Mouse (Mus musculus) frontal cortex, postnatal 36 days (tissue): ENCODE results near the gene Plxna3.

Source experiments
- DNase-seq, 2 experiments: peaks; one replicate each; pipeline ENCODE4 v3.0.0; 2022; ENCODE audit warnings: low spot score in 2 of 2

Gene Plxna3

DNA sequence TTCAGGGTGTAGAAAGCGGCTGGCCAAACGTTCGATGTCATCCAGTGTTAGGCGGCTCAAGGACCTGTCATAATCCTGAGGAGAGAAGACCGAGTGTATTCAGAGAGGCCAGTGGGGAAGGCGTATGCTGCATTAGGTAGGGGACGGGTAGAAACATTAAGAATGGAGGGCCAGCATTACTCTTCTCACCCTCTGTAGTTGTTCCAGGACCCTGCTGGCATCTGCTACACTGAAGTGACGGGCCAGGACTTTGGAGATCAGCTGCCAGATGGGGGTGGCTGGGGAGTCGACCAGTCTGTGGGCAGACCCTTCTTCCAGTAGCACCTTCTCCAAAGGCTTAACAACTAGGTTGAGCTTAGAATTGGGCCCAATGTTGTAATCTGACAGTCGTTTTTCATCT, 38.6 kb downstream of the Plxna3 start:
- DNase-seq = no peak

- peak; percentile 47 to 58 for DNase-seq
Observed at GRCm38 (mm10) chrX:74368209-74368909, 39.5 kb downstream of the Plxna3 start.

DNA sequence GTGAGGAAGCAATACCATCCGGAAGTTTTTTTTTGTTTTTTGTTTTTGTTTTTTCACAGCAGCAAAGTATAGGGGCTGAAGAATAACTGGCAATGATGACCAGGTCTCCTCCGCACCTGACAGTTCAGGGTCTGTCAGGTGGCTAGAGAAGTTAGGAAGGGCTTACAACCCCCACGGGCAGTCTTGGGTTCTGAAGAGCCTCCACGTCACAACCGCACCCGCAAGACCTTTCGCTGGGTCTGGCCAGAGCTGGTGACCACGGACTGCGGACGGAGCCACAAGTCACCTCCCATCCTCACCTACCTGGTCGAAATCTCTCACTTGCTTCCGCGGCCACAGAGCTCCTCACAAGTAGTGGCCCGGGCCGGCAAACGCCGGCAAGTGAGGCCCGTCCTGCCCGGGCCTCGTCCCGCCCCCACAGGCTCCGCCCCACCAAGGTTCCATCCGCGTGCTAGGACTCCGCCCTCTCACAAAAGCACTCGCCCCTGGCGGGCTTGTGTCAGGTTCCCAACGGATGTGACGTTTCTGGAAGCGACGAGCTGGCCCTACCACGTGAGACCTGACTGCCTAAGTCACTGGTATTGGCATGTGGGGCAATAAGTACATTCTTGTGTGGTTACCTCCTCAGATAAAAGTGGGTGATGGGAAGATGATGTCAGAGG, 44.2 kb downstream of the Plxna3 start, which contains the start of the genes Ubl4a and Slc10a3:
Gene Ubl4a (minus strand): TSS at position 331 of the 662 bp plus-strand sequence.
Gene Slc10a3 (minus strand): TSS at position 462 of the 662 bp plus-strand sequence.
- peak; percentile 78 to 82 for DNase-seq

- DNase-seq = no peak
Observed at GRCm38 (mm10) chrX:74384451-74384850, 55.6 kb downstream of the Plxna3 start.

DNA sequence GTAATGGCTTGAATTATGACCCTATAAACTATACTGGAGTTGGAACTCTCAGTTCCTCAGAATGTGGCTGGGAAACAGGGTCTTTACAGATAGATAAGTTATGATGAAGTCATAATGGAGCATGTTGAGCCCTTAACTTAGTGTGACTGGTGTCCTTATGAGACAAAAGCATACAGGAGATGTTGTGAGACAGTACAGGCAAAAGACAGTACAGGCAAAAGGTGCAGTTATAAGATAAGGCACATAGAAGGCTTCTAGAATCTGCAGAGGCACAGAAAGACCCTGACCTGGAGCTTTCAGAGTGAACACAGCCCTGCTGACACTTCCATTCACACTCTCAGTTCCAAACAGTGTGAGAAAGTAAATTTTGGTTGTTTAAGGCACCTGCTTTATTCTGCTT, 59.3 kb downstream of the Plxna3 start:
- DNase-seq = no peak

DNA sequence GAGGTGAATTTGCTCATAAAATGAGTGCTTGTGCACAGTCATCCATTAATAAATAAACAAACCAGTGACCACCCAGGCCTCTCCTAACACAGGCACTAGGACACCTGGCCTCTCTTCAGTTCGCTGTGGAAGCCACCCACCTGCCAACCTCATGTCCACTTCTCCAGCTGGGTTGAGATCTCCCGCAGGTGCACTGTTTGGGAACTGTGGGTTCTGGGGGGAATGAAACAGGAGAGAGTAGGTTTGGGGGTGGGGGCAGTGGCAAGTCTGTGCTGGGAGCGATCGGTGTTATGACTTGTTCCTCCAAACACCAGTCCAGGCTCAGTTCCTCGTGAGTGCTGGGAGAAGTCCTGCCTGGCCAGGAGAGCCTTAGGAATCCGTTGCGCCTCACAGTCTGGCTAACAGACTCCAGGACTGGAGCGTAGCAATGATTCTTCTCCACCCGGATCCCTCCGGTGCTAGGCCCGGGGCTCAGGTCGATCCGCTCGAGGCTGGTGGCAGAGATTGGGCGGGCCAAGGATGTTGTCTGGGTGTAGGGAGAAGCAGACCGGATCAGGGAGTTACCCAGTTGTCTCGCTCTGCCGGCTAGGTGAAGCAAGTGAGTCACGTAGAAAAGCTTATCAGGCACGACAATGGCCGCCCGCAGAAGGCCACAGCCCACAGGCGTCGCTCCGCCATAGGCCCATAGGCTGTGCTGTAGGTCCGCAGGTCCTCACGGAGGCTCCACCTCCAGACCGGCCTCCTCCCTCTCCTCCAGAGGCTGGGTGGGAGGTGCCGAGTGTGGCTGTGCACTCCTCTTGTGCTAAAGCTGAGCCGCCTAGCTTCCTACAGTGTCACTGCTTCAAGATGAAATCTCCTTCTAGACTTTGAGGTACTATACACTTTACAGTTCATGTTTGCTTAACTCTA, 63.9 kb downstream of the Plxna3 start, which contains the start of the genes Fam3a and Ikbkg:
Gene Fam3a (minus strand): TSS at position 738 of the 909 bp plus-strand sequence.
Gene Ikbkg (plus strand): TSS at position 756 of the 909 bp plus-strand sequence.
- DNase-seq = peak; percentile 72 to 82
